Mouse (Mus musculus): ENCODE data around the gene Capn6. TPM values are rescaled to one million over a fixed set of nuclear protein-coding genes. Genes with fewer than 3 reads are reported as not detected.

Capn6 gene
- 0.31 and 0.36 TPM in 2 replicates for polyA plus RNA-seq (2012; rRNA removed)

DNA sequence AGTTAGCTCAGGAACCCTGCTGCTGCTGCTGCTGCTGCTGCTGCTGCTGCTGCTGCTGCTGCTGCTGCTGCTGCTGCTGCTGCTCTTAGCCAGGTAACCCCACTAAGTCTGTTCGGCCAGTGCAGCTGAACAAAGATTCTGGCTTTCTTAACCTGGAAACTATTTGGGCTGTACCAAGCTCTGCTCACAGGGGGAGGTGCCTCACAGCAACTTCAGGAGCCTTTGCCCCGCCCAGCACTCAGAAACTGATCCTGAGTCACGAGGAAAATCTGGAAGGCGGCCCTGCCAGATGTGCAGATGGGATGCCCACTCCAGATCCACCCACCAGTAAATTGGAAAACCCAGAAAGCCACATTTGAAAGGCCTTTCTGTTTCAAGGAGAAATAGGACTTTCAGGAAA lies at the start of gene Capn6:
Capn6 (minus strand) TSS at position 203 of the 400 bp plus-strand sequence.
- Histone ChIP-seq H3K36me3 (ENCODE audit: control insufficient read depth, insufficient read depth, low read length) (no peaks in the 10 kb centered on the region), H3K4me3 (ENCODE audit: control insufficient read depth, insufficient read depth, low read length) (no peak within 1 kb of the TSS), H3K4me1 (replicated peaks; ENCODE audit: control insufficient read depth, insufficient read depth, low read length) (no peaks in the 10 kb centered on the region), H3K27me3 (ENCODE audit: control insufficient read depth, insufficient read depth, low read length) (no peaks in the 10 kb centered on the region), H3K27ac (ENCODE audit: control insufficient read depth, insufficient read depth, low read length) (no peak within 1 kb of the TSS)
- TF ChIP-seq CTCF (IDR thresholded peaks at IDR 0.05; ENCODE audit: borderline replicate concordance, control insufficient read depth, extremely low read depth, insufficient read depth, low read length, poor library complexity), result no peak
- TF ChIP-seq POLR2A (IDR thresholded peaks at IDR 0.05; ENCODE audit: control insufficient read depth, extremely low read depth, insufficient read depth, low read length, poor library complexity), result no peak
- DNase-seq, result no peak
- 76% methylated on average over 4 of the region's 4 CpGs for WGBS

DNA sequence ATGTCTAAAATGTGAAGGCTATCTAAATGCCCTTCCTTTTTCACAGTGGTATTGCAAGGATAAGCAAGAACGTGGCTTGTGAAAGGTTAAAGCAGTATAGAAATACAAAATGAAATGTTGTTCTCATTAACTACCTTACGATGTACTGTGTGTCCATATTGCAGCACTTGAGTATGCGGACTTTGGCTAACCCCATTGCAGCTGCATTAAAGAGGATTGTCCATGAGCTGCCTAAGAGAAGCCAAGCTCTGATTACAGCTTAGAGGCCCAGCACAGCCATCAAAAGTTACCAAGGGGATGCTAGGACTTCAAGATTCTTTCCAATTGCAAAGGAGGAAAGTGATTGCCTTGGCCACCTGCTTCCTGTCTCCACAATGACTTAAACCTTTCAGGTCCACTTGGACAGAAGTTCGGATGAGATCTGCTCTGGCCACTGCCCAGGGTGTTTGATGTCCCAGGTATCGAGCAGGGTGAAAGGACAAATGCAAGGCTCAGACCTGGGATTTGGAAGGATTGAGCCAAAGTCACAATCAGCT lies 40.0 kb upstream of the Capn6 start:
- TF ChIP-seq CTCF (IDR thresholded peaks at IDR 0.05; ENCODE audit: borderline replicate concordance, control insufficient read depth, extremely low read depth, insufficient read depth, low read length, poor library complexity) (no peak), POLR2A (IDR thresholded peaks at IDR 0.05; ENCODE audit: control insufficient read depth, extremely low read depth, insufficient read depth, low read length, poor library complexity) (no peak)
- H3K36me3 ChIP-seq (ENCODE audit: control insufficient read depth, insufficient read depth, low read length), result no peaks in the 10 kb centered on the region
- no peak for DNase-seq
- H3K27ac ChIP-seq (ENCODE audit: control insufficient read depth, insufficient read depth, low read length), result no peak overlapping the region
- 92% methylated on average over 5 of the region's 5 CpGs for WGBS
- no peaks in the 10 kb centered on the region for H3K27me3 ChIP-seq (ENCODE audit: control insufficient read depth, insufficient read depth, low read length)
- no peaks in the 10 kb centered on the region for H3K4me1 ChIP-seq (replicated peaks; ENCODE audit: control insufficient read depth, insufficient read depth, low read length)
- H3K4me3 ChIP-seq (ENCODE audit: control insufficient read depth, insufficient read depth, low read length), result no peak overlapping the region

DNA sequence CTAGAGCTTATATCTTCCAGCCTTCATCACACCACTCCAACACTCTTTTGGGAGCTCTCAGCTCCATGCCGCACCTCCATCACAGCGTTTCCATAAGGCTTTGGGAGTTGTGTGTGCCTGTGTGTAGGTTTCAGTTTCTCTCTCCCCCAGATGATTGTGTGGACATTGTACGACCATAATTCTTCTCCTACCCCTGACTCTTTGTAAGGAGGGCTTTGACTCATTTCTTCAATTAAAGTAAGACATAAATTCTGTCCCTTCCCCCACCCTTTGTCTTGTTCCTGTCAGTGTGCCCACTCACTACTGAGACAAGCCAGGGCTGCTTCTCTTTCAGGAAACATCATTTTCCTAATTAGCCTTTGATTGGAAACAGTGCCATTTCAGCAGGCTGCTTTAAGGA lies 24.1 kb upstream of the Capn6 start:
- TF ChIP-seq POLR2A (IDR thresholded peaks at IDR 0.05; ENCODE audit: control insufficient read depth, extremely low read depth, insufficient read depth, low read length, poor library complexity) (no peak), CTCF (IDR thresholded peaks at IDR 0.05; ENCODE audit: borderline replicate concordance, control insufficient read depth, extremely low read depth, insufficient read depth, low read length, poor library complexity) (no peak)
- H3K36me3 ChIP-seq (ENCODE audit: control insufficient read depth, insufficient read depth, low read length), result no peaks in the 10 kb centered on the region
- no peak for DNase-seq
- no peaks in the 10 kb centered on the region for H3K27me3 ChIP-seq (ENCODE audit: control insufficient read depth, insufficient read depth, low read length)
- no peaks in the 10 kb centered on the region for H3K4me1 ChIP-seq (replicated peaks; ENCODE audit: control insufficient read depth, insufficient read depth, low read length)
- no peak overlapping the region for H3K4me3 ChIP-seq (ENCODE audit: control insufficient read depth, insufficient read depth, low read length)
- 85% methylated on average over 3 of the region's 3 CpGs for WGBS
- no peak overlapping the region for H3K27ac ChIP-seq (ENCODE audit: control insufficient read depth, insufficient read depth, low read length)

DNA sequence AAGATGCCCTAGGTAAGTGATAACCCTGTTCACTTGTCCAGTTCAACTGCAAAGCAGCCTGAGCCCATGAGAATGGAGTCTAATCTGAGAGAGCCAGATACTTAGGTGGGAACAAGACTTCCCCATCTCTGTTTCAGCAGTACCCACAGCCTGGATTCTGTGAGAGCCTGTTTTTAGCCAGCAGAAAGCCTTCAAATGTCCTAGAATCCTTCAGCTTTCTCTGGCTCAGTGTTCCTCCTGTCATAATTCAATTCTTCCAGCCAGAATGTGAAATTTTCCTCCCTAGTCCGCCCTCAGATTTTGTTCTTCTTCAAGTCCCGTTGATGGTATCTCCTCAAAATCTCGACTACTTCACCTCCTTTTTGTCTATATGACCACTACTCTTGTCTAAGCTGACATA lies 22.8 kb upstream of the Capn6 start:
- Histone ChIP-seq H3K27me3 (ENCODE audit: control insufficient read depth, insufficient read depth, low read length) (no peaks in the 10 kb centered on the region), H3K4me1 (replicated peaks; ENCODE audit: control insufficient read depth, insufficient read depth, low read length) (no peaks in the 10 kb centered on the region), H3K27ac (ENCODE audit: control insufficient read depth, insufficient read depth, low read length) (no peak overlapping the region), H3K36me3 (ENCODE audit: control insufficient read depth, insufficient read depth, low read length) (no peaks in the 10 kb centered on the region), H3K4me3 (ENCODE audit: control insufficient read depth, insufficient read depth, low read length) (no peak overlapping the region)
- WGBS, result 76% methylated on average over 3 of the region's 3 CpGs
- DNase-seq, result no peak
- no peak for TF ChIP-seq POLR2A (IDR thresholded peaks at IDR 0.05; ENCODE audit: control insufficient read depth, extremely low read depth, insufficient read depth, low read length, poor library complexity)
- TF ChIP-seq CTCF (IDR thresholded peaks at IDR 0.05; ENCODE audit: borderline replicate concordance, control insufficient read depth, extremely low read depth, insufficient read depth, low read length, poor library complexity), result no peak

DNA sequence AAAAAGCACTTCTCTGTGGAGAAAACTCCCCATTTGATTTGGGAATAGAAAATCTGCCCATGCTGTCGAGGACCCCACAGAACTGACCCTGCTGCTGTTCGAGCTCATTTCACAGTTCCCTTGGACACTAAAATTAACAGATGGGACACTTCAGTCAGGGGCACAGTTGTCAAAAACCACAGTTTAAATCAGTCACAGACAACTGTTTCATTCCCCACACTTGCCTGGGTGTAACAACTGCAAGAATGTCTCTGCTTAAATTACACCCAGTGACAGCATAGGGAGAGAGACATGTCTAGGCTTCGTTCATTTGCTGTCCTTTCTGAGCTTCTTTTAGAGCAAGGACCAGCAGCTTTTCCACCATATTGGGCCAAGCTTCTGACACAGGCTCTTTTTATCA lies 19.4 kb upstream of the Capn6 start:
- WGBS, result 89% methylated on average over 3 of the region's 3 CpGs
- no peak for DNase-seq
- no peaks in the 10 kb centered on the region for H3K27me3 ChIP-seq (ENCODE audit: control insufficient read depth, insufficient read depth, low read length)
- no peaks in the 10 kb centered on the region for H3K4me1 ChIP-seq (replicated peaks; ENCODE audit: control insufficient read depth, insufficient read depth, low read length)
- no peaks in the 10 kb centered on the region for H3K36me3 ChIP-seq (ENCODE audit: control insufficient read depth, insufficient read depth, low read length)
- H3K4me3 ChIP-seq (ENCODE audit: control insufficient read depth, insufficient read depth, low read length), result no peak overlapping the region
- H3K27ac ChIP-seq (ENCODE audit: control insufficient read depth, insufficient read depth, low read length), result no peak overlapping the region
- no peak for TF ChIP-seq POLR2A (IDR thresholded peaks at IDR 0.05; ENCODE audit: control insufficient read depth, extremely low read depth, insufficient read depth, low read length, poor library complexity)
- TF ChIP-seq CTCF (IDR thresholded peaks at IDR 0.05; ENCODE audit: borderline replicate concordance, control insufficient read depth, extremely low read depth, insufficient read depth, low read length, poor library complexity), result no peak

DNA sequence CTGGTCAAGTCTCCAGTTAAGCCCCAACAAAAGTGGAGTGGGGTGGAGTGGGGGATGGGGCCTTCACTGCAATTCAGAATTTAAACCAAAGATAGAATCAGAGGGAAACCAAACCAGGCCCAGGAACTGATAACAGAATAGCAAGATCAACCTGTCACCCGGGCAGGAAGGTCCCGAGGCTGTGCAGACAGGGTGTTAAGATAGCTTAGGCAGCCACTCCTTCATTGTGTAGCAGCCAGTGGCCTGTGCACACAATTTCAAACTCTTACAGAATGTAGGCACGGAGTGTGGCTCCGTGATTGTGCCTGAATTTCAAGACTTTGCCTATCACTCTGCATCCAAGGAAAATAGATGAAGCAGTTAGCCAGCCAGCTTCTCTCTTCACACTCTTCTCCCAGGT lies 693 bp downstream of the Capn6 start:
- Histone ChIP-seq H3K36me3 (ENCODE audit: control insufficient read depth, insufficient read depth, low read length) (no peaks in the 10 kb centered on the region), H3K27me3 (ENCODE audit: control insufficient read depth, insufficient read depth, low read length) (no peaks in the 10 kb centered on the region), H3K4me3 (ENCODE audit: control insufficient read depth, insufficient read depth, low read length) (no peak overlapping the region), H3K4me1 (replicated peaks; ENCODE audit: control insufficient read depth, insufficient read depth, low read length) (no peaks in the 10 kb centered on the region), H3K27ac (ENCODE audit: control insufficient read depth, insufficient read depth, low read length) (no peak overlapping the region)
- no peak for TF ChIP-seq POLR2A (IDR thresholded peaks at IDR 0.05; ENCODE audit: control insufficient read depth, extremely low read depth, insufficient read depth, low read length, poor library complexity)
- no peak for TF ChIP-seq CTCF (IDR thresholded peaks at IDR 0.05; ENCODE audit: borderline replicate concordance, control insufficient read depth, extremely low read depth, insufficient read depth, low read length, poor library complexity)
- DNase-seq, result no peak
- WGBS, result 35% methylated on average over 4 of the region's 4 CpGs

DNA sequence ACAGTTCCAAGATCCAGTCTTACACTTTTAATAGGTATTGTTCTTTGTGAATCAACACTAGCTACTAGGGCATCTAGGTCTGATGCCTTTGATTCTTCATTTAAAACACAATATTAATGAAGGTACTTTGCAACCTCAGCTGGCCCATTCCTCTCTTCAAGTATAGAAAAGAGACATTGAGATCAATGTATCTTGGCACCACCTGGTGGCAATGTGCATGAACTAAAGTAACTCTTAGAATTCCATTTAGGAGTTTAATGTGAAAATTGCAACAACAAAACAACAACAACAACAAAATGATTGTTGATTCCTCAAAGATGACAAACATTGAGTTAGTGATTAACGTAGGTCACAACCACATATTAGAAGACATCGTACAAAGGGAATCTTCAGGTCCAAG lies 8.3 kb downstream of the Capn6 start:
- H3K36me3 ChIP-seq (ENCODE audit: control insufficient read depth, insufficient read depth, low read length), result no peaks in the 10 kb centered on the region
- TF ChIP-seq CTCF (IDR thresholded peaks at IDR 0.05; ENCODE audit: borderline replicate concordance, control insufficient read depth, extremely low read depth, insufficient read depth, low read length, poor library complexity) (no peak), POLR2A (IDR thresholded peaks at IDR 0.05; ENCODE audit: control insufficient read depth, extremely low read depth, insufficient read depth, low read length, poor library complexity) (no peak)
- WGBS, result 95% methylated on average over 2 of the region's 2 CpGs
- no peaks in the 10 kb centered on the region for H3K27me3 ChIP-seq (ENCODE audit: control insufficient read depth, insufficient read depth, low read length)
- no peak for DNase-seq
- no peak overlapping the region for H3K27ac ChIP-seq (ENCODE audit: control insufficient read depth, insufficient read depth, low read length)
- no peaks in the 10 kb centered on the region for H3K4me1 ChIP-seq (replicated peaks; ENCODE audit: control insufficient read depth, insufficient read depth, low read length)
- no peak overlapping the region for H3K4me3 ChIP-seq (ENCODE audit: control insufficient read depth, insufficient read depth, low read length)

Measured in thymus, adult 2 months (tissue).